Mouse (Mus musculus): ENCODE data around the gene Tmsb10.

- TF ChIP-seq CTCF (IDR thresholded peaks at IDR 0.05; ENCODE audit: low read depth) (no peak), EP300 (IDR thresholded peaks at IDR 0.05; ENCODE audit: low read depth) (no peak)
Measured at GRCm38 (mm10) chr6:72989028-72989736, 30.6 kb upstream of the Tmsb10 start.
